Mouse (Mus musculus) natural killer cell, adult 2 months (primary cell): ENCODE data around the gene Ngfr.
A peak's percentile ranks its signal among the peaks of the same experiment; 100 is the strongest.

Experiments
- DNase-seq, 2 experiments: peaks; one replicate each; pipeline ENCODE4 v3.0.0; 2022; ENCODE audit warnings: low spot score in 2 of 2

Ngfr gene

DNA sequence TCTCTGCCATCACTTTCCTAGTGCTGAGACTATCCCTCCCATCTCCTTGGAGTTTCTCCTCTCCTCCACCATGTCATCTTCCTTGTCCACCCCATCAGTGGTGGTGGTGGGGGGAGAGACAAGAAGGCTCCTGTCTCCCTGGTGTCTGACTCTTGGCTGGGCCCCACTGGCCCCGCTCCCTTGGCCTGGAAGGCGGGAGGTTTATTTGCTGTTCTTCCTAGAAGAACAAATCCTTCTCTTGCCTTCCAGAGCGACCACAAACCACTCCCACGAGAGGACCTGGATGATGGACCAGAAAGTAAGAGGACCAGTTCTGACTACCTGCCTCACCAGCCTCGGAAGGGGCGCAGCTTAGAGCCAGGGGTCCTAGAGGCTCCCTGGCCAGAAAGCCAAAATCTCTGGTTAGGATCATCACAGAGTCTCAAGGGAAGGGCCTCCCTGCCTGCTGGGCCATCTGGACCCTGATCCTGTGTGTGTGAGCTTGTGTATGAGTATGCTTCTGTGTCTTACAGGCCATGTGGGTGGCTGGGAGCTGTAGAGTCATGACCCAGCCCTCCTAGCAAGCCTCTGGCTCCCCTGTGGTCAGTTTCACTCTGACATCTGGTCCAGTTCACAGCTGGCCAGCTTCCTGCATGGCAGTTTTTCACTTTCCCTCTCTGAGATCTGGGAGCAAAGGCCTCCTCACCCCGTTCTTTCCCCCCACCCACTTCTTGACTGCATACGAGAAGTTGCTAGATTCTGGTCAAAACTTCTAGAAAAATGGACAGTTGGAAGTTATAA is 19.4 kb downstream of the Ngfr start:
- no peak for DNase-seq

DNA sequence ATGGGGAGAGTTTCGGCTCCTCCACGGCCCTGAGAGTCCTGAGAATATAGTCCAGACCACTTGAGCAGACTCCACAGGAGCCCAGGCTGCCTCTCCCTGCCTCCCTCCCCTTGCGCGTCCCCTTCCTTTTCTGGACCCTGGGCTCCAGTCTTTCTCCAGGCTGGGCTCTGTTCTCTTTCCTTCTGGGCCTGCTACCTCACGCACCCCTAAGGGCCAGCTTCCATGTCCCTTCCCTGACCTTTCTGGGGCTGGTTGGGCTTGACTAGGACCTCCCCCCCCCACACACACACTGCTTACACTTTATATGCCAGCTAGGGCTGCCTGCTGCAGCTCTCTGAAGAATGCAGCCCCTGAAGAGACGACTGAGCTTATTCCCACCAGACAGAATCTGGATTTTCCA is 20.2 kb downstream of the Ngfr start:
- no peak for DNase-seq

DNA sequence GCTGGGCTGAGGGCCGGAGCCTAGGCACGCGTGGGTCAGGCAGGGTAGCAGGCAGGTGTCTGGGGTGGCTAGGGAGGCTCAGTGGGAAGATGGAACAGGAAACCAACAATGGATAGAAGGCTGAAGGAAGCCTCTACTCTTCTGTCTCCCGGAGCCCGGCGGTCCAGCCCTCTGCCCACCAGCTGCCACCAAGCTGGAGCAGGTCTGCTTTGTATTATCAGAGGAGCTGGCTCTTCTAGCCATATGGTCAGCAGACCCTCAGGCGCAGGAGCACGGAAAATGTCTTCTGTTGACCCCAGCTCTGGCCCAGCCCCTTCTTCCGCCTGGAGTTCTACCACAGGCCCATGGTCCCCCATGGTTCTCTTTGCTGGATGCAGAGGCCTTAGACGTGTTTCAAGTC is 22.2 kb downstream of the Ngfr start:
- no peak for DNase-seq

DNA sequence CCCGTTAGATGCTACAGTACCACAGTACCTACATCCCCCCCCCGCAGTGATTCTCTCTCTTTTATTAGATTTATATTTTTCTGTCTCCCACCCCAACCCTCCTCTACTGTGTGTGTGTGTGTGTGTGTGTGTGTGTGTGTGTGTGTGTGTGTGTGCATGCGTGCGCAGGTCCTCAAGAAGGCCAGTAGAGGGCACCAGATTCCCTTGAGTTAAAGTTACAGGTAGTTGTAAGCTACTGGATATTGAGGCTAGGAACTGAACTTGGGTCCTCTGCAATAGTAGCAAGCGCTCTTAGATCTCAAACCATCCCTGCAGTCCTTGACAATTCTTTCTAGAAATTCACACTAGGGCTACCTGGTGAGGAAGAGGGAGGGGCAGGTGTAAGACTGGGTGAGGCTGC is 23.7 kb downstream of the Ngfr start:
- DNase-seq = no peak

DNA sequence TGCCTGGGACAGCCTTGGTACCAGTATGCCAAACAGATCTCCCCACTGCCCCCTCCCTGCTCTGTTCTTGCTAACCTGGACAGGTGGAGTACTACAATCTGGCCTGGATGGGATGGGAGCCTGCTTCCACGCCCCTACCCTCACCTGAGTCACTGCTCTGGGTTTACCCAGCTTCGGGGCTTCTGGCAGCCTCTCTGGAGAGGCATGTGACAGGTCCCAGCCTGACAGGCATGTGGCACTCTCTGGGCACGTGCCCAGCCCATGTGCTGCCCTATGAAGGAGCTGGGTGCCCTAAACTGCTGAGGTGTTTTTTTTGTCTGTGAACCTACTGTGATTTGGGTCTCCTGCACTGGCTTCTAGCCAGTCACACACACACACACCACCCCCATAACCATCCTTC is 26.8 kb downstream of the Ngfr start:
- DNase-seq = no peak

DNA sequence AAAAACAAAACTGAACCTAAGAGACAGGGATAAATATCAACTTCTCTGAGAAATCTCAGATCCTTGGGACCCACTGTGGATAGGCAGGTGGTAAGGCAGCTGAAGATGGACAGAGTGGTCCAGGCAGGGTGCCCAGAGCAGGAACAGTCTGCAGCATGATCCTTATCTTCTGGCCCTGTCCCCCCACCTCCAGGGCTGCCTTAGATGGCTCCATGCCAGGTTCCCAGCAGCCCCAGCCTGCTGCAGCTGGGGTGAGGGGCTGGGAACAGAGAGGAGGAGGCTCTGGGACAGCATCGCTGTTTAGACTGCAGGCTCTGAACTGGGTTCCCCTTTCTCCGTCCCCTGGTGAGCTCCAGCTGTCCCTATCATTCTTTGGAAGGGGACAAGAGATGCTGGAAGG is 27.8 kb downstream of the Ngfr start:
- DNase-seq = no peak

DNA sequence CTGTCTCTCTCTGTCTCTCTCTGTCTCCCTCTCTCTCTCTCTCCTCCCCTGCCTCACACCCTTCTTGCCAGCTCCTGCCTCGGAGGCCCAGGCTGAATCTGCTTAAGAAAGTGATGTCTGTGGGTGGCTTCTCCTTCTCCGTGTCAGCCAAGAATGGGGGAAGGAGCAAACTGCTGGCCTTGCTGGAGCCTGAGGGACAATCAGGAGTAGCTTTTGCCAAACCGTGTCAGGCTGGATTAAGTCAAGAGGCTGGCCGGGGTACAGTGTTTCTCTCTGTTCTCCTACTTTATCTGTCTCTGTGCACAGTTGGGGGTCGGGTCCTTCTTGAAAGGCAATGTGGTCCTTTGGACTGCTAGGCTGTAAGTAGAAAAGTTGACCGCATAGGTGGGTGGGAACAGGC is 29.8 kb downstream of the Ngfr start:
- DNase-seq = no peak

DNA sequence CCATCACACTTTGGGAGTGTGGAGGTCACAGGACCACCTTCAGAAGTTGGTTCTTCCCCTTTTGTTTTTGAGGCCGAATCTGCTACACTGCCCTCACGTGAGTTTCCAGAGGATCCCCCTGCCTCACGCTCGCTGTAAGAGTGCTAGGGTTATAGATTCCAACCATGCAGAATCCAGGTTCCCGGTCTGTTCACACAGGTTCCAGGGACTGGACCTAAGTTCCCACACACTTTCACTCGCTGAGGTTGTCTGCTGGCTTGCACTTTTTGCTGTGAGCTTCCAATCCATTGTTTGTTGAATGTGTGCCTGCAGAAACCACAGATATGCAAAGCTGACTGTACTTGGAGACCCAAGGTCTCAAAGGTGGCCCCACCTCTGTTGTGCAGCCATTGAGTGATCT is 30.5 kb downstream of the Ngfr start:
- DNase-seq = no peak

DNA sequence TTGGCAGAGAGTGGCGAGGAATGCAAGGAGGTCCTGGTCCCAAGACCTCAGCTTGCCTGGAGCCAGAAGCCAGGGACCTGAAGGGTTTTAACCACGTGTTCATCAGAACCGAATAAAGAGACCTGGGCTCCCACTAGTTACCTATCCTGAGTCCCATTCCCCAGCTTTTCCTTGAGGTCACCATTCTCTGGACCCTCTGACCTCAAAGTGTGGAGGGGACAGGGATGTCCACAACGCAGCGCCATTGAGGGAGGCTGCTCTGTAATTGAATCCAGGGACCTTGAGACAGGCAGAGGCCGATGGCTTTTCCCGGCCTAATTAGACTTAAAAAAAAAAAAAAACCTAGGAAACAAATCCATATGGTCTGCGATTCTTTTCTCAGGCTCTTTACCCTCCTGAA is 32.3 kb downstream of the Ngfr start:
- DNase-seq = no peak

DNA sequence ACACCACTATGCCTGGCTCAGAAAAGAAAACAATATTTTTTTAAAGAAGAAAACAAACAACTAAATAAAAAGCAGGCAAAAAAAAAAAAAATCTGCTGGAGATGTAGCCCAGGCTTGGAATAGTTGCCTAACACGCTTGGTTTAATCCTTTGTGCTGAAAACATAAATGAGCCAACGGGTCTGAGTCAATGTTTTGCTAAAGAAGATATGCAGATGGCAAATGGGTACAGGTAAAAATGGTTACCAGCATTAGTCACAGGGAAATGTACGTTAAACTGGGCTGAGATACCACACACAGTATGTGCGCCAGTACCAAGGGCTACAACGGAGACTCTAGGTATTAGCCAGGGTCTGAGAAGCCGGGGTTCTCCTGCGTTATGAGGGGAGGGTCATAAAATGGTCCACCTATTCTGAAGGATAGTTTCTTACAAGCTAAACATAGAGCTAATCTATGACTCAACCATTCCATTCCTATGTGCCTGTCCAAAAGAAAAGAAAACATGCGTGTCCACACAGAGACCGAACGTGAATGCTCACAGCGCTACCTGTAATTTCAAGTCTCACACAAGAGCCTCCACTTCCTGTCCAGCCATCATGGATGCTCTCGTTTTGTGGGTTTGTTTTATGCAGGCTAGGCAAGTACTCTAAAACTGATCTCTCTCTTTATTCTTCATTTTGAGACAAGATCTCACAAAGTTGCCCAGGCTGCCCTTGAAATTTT is 37.1 kb downstream of the Ngfr start:
- DNase-seq = no peak

DNA sequence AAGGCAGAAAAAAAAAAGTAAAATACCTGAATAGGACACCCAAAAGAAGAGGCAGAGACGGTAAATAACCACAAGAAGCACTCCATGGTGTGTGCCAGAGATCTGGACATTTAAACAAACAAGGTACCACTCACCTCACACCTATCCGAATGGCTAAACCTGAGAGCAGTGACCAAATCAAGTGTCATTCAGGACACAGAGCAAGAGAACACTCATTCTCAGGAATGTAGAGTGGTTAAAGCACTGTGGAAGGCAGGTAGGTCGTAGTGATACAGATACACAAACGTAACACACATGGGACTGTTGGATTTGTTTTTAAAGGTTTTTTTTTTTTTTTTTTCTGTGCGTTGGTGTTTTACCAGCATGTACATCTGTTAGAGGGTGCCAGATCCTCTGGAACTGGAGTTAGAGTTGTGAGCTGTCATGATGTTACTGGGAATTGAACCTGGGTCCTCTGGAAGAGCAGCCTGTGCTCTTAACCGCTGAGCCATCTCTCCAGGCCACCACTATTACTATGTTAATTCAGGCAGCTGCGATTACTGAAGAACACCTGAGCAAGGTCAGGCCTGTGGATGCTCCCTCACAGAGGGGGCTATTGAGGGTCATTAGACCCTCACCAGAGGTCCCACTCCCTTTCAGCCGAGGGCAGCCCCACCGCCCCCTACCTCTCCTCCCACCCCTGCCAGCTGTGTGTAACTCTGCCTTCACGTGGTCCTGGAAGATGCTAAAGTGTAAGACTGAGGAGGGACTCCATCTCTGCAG is 41.3 kb downstream of the Ngfr start:
- DNase-seq = no peak

DNA sequence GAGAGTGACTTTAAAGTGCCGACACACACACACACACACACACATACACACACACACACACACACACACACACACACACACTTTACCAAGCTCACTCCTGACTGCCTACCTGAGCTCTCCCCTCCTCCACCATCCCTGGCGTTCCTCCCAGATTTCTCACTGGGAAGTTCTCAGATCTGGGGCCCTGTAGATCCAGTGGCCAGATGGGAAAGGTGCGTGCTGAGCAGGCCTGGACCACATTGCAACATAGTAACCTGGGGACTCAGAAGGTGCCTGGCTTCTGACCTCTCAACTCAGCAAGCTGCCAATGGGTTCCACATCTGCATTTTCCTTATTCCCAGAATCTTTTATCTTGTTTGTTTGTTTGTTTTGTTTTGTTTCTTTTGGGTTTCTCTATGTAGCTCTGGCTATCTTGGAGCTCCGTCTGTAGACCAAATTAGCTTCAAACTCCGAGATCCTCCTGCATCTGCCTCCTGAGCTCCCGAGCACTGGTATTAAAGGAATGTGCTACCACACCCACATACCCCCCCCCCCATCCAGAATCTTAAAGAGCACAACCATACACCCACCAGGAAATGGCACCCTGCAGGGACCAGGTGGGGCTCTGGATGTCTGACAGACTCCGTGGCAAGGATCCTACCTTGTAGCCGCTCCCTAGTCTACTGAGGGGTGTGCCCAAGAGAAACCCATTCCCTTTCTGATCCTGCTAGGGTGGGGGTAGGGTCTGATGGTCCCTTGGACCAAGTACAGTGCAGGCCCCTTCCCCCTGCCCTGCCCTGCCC is 42.8 kb downstream of the Ngfr start:
- no peak for DNase-seq

DNA sequence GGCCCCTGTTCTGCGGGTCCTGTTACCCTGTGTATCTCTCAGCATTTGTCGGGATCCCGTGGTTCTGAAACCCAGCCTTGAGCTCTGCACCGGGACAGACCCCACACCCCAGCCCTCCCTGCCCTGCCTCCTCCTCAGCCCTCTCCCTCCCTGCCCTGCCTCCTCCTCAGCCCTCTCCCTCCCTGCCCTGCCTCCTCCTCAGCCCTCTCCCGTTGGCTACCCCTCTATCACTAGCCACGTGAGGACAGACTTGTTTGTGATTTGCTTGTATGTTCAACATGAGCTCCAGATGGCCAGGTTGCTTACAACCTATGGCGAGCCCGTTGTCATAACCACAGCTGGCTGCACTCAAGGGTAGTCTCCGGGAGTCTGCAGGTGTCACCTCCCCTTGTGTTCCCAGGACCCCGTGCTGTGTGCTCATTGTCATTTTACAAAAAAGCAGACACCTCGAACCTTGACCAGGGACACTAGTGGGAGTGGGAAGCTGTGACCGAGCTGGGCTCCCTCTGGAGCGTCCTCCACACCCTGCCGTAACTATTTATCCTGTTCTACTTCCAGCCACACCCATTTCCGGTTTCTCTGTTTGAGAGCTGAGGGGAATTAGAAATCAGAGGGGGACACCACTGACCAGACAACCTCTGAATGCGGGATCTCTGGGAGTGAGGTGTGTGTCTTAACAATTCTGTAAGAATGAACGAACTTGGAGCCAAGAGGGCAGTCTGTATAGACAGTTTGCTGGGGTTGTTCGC is 46.7 kb downstream of the Ngfr start:
- DNase-seq = no peak

DNA sequence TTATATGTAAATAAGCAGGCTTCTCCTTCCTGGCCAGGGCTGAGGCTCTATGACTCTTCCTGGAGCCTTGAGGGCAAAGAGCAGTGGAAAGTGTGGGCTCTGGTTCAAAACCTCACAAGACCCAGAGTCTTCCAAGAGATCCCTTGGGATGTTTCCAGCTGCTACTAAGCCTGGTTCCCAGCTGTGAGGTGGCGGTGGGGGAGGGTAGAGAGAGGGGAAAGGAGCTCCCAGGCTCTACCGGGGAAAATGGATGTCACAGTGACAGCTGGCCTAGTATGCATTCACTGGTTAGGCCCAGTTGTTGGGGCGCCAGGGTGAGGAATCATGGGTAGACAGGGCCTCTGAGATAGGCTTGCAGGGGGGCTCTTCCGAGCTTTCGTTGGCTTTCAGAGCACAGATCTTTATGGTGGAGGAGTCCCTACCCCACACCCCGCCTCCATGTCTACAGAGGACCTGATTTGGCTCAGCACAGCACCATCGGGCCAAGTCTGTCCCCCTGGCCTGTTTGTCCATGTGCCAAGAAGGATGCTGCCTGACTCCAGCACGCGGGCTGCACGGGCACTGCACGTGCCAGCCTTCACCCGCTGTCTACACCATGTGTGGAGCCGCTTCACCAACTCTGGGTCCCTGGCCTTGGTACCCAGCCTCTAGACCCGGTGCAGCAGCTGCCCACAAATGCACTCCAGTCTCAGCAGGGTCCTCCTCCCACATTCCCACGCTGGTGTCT is 49.0 kb downstream of the Ngfr start:
- no peak for DNase-seq

DNA sequence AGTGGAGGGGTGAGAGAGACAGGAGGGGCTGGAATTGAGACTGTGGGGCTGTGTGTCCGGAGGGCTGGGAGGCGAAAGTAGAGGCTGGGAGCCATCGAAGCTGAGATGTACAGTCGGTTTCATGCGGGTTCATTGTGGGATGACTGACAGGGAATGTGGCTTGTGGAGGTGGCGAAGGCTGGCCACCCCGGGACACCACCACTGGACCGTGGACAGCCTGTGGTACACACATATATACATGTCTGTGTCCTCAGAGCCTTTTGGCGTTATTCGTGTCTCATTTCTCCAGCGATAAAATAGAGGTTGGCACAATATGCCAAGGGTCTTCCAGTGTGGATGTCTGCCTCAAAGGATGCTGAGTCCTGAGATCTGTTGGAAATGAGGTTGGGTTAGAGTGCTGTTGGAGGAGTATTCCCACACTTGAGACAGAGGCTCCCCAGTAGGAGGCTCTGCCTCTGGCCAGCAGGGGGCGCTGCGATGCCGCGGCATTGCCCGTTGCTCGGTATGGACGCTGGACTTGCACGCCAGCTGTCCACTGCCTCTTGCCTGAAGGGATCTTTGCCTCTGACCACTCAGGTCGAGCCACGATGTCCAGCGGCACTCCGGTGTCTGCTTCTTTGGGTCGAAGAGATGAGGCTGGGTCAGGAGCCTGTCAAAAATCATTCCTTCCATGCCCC is 53.9 kb downstream of the Ngfr start:
- DNase-seq = peak; percentile 58 to 68

DNA sequence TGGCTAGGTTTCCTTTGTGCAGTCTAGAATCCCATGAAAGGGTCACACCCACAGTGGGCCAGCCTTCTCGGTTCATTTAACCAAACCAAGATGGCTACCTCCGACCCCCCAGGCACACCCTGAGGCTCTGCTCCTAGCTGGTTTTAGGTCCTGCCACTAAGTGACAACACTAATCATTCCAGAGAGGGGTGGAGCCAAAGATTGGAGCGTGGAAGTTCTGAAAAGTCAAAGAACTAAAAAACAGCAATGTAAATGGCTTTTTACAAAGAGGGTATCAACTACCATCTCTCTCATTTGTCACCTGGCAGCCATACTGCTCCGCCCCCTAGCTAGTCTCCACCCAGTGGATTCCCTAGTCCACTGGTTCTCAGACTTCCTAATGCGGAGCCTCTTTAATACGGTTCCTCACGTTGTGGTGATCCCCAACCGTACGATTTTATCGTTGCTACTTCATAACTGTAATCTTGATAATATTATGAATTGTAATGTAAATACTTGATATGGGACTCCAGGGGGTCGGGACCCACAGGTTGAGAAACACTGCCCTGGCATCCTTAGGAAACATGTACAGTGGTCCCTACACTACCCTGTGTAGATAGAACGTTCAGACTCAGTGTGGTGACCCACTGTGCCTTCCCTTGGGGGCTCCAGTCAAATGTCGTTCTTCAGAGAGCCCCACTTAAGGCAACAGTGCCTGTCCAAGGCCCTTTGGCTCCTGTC is 55.0 kb downstream of the Ngfr start:
- DNase-seq = no peak

DNA sequence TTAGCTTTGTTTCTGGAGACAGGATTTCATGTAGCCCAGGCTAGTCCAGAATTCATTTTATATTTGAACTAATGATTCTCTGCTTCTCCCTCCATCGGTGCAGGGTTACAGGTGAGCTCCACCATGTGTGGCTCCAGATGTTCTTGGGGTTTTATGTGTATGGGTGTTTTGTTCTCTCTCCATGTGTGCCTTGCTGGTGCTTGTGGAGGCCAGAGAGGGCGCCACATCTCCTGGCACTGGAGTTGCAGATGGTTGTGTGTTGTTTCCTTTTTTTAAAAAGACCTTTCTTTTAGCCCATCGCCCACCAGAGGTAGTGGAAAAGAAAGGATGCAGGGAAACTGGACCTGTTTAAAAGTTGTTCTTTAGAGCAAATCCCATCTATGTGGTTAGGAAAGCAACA is 59.3 kb downstream of the Ngfr start:
- DNase-seq = no peak

DNA sequence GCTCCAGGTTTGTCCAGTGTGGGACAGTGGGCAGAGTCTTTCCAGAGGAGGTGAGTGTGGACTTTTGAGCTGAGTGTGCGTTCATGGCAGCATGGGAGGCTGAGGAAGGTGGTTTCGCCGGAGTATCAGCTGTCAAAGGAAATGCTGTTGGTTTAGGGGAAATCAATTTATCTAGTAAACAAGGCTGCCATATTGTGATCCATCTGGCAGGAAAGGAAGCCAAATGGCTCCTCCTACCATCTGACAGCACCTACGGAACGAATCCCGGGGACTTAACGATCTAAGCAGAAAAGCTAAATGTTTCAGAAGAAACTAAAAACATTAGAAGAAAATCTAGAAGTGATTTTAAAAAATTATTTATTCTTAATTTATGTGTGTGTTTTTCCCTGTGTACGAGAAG is 60.2 kb downstream of the Ngfr start:
- DNase-seq = no peak

DNA sequence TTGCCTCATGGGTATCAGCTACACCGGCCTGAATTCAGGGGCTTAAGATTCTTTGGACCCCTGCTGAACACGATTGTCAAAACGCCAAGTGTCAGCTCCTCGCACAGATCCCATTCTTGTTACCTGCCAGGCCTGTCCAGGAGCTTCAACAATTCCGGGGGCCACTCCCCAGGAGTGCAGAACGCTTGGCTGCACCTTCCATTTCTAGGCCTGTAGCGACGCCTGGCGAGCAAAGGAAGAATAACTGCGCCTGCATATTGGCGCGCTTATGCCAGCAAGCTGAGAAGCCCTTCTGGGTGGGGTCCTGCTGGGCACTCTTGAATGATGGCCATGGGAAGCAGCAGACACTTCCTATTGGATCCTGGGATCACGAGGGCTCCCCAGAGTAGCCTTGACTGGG is 66.0 kb downstream of the Ngfr start:
- peak; percentile 54 to 61 for DNase-seq
